Mouse (Mus musculus) lung, postnatal 36 days (tissue): ENCODE data around the gene Myh4.

ENCODE experiments used
- DNase-seq: peaks from one replicate; pipeline ENCODE4 v3.0.0; 2022; ENCODE audit warnings: mixed read lengths

Myh4 gene

DNA sequence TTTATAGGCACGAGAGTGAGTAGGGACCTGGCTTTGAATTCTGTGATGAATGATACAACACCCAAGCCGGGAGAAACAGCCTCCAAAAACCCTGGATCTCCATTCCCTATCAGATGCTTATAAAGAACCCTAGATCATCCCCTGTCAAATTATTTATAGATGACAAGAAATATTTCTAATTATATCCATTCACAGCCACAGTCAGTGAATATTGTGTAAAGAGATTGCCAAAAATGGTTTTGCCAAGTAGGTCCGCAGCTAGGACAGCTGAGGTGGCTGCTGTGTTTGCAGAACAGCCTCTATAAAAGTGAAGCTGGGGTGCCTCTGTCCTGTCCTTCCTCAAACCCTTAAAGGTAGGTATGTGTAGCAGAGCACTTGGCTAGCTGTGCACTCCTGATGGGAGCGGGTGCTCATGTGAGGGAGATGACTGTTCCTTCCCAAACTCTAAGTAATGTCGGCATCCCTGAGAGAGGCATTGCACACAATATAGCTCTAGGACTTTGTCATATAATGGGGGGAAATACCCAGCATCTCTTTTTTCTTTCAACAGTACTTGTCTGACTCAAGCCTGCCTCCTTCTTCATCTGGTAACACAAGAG, at the start of gene Myh4:
TSS of gene Myh4 (plus strand) at position 549 of the 599 bp plus-strand sequence.
- no peak for DNase-seq

DNA sequence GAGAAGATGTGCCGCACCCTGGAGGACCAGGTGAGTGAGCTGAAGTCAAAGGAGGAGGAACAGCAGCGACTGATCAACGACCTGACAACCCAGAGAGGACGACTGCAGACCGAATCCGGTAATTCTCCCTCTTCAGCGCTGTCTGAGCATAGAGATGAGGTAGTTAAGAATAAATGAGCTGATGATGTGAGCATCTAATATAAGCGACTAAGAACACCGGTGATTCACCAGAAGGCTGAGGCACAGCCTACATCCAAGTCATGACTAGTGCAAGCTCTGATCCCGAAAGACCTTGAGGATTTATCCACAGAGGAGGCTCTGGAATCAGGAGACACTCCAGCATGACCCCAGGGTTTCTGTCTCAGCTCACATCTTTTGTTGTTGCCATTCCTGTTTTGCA, 47.5 kb upstream of the Myh4 start:
- DNase-seq = no peak

DNA sequence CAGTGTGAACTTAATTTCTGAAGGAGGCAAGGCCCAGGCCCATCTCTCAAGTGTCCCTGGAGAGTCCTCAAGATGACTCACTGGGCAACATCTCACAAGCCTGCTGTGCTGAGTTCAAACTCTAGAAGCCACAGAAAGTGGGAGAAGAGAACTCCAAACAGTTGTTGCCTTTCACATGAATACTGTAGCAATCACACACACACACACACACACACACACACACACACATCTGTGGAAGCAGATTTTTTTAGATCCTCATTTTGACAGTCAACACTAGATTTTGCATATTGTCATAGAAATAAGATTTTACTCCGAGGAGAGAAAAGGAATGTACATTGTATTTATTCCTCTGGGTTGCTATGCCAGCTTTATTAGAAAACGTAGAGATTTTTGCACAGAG, 47.0 kb upstream of the Myh4 start:
- DNase-seq = no peak

DNA sequence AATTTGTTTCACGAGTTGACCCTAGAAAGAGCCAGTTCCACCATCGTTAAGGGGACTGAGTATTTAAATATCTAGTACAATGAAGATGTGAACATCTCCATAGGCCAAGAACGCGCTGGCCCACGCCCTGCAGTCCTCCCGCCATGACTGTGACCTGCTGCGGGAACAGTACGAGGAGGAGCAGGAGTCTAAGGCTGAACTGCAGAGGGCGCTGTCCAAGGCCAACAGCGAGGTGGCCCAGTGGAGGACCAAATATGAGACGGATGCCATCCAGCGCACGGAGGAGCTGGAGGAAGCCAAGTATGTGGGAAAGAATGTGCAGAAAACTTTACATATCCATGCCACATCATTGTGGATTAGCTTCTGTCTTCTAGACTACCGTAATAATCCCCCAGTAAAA, 46.3 kb upstream of the Myh4 start:
- DNase-seq = no peak

DNA sequence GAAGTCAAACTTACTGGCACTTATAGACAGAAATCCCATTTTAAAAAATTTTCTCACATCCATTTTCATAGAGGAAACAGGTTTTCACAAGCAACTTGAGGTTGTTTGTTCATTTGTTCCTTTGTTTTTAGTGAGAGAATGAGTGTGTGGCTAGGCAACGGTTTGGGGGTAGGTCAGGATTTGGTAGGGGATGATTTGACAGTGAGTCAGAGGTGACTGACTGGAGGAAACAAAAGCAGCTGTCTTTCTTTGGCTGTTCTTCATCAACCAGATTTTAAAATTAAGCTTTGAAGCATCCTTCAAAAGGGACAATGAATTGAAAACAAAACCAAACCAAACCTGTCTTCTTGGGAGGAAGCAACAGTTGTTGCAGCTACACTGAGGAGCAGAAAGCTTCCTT, 38.5 kb upstream of the Myh4 start:
- no peak for DNase-seq

DNA sequence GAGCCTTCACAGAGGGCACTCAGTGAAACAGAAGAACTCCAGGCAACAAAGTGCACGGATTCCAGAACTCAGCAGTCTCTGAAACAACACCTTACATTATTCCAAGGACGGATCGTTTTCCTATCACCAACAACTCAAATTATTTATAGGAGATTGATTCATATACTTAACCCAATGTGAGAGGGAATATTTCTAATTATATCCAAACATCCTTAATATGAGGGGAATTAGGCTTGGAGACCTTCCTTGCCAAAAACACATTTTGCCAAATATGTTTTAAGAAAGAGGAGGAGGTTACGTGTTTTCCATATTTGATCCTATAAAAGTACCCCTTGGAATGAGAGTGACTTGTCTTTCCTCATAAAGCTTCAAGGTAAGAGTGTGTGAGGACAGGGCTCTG, 38.1 kb upstream of the Myh4 start, which contains the start of gene Myh1:
TSS of gene Myh1 (plus strand) at position 301 of the 400 bp plus-strand sequence.
- DNase-seq = no peak

DNA sequence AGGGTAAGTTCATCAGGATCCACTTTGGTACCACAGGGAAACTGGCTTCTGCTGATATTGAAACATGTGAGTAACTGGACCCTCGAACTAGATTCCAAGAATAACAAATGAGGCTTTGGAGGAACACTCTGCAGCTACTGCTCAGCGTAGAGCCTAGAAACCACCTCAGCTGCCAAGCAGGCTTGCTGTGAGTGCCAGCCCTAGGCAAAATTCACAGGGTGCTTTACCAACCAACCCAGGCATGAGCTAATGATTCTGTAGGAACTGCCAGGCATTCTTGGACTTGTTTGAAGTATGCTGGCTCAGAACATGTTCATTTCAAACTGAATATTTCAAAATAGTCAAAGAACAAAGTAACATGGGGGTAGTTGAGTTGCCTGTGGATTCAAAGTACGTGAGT, 33.1 kb upstream of the Myh4 start:
- no peak for DNase-seq

DNA sequence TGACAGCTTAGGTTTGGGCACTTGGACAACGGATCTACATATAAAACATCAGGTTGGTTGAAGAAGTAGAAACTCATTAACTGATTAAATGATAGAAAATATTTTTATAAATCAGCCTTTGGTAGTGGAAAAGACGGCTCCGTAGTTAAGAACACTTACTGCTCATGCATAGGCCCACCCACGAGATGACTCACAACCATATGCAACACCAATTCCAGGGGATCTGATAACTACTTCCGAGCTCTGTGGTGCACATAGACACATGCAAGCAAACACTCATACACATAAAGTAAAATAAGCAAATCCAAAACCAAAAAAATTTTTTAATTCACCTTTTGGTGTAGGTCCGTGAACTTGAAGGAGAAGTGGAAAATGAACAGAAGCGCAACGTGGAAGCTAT, 16.0 kb upstream of the Myh4 start:
- DNase-seq = no peak

DNA sequence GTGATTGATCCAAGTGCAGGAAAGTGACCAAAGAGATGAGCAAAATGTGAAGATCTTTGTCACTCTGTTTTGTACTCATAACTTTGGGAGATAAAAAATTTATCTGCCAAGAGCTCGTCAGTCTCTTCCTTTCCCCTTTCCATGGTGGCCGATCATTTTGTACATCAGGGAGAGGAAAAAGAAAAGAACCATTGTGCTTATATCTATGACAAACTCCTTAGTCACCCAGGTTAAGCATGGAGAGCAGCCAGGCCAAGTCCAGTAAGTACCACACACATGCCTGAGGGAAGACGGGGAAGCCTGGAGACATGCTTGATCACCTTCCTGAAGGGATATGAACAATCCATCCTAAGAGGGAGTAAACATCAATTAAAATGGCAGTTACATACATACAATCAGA, 13.4 kb upstream of the Myh4 start:
- DNase-seq = no peak

DNA sequence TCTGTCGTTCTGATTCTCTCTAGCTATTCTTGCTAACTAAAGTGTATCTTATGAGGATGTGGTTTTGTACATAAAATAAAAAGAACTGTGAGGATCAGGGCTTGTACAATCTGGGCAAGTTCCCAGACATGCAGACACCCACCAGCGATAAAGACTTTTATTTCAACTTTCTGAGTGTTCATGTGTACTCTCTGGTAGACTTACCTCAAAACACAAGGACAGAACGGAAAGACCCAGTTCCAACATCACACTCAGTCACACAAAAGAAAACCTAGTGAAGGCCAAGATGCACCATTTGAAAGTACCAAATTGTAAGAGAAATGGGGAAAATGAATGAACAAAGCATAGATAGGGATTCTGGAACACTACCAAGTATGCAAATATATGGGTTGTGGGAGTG, 9.1 kb upstream of the Myh4 start:
- no peak for DNase-seq

DNA sequence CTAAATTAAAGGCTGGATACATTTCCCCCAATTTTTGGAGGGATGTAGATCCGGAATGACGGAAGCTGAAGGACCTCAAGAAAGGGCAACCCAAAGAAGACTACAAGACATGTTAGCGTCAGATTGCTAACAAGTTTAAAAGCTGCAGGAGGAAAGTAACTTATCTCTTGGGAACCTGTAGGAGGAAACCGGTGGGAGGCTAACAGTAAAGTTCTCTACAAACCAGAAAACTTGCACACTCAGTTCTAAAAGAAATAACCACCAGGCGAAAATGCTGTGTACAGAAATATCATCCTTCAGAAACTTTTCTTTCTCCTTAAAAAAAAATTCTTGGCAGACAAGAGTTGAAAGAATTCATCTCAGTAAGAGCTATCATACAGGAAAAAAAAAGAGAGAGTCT, 8.7 kb upstream of the Myh4 start:
- DNase-seq = no peak

DNA sequence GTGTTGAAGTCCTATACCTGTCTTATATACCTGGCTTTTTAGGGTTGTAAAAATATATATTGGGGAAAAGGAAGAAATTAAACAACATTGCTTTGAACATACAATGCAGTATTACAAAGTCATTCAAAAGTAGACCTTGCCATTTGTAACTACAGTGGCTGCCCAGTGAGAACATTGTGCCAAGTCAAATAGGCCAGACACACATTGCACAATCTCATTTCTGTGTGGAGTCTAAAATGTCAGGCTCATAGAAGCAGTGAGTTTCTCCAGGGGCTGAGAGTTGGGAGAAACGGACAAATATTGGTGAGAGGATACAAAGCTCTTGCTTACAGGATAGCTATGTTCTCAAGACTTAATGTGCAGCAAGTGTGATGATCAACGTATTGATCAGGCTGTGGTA, 7.9 kb upstream of the Myh4 start:
- DNase-seq = peak; percentile 79

DNA sequence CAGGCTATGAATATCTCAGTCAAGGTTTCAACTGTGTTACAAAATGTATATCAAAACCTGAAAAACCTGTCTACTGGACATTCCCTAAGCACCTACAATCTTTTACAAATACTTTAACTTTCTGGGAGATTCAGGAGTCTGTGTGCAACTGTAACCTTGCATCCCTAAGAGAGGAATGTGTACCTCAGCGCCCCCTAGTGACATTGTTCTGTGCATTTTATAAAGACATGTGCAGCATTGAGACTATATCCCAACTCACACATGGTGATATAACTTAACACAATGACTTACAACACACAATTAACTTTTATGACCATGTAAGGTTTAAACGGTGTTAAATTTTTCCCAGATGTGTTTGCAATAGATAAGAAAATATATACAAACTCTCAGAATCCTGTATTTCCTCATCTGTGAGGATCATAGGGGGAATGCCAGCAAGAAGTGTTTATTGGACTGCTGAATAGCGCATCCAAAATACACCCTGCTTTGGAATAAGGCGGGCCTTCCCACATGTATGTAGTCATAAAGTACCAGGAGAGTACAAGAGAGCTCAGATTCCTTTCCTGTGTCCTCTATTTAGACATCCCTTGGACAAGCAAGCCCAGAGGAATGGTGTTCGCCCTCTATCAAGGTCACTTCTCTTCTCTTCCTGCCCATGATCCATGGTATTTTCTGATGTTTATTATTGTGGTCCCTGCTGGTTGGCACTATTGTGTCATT, 2.0 kb upstream of the Myh4 start:
- peak; percentile 81 for DNase-seq

DNA sequence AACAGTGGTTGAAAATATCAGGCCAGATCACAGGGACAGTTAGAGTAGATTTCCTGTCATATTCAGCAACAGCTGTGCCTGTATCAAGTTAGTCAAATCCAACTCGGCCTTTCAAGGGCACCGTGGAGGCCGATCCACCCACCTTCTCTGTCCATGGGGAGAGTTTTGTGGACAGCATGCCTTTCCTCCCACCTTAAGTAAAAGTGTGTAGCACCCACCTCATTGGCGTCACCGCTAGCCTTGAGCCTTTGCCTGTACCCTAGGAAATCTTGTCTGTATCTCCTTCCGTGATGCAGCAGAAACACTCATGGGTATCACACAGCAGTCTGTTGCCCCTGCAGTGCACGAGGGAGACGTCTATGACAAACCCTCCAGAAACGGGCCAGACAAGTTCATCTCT, 1.0 kb upstream of the Myh4 start:
- no peak for DNase-seq

DNA sequence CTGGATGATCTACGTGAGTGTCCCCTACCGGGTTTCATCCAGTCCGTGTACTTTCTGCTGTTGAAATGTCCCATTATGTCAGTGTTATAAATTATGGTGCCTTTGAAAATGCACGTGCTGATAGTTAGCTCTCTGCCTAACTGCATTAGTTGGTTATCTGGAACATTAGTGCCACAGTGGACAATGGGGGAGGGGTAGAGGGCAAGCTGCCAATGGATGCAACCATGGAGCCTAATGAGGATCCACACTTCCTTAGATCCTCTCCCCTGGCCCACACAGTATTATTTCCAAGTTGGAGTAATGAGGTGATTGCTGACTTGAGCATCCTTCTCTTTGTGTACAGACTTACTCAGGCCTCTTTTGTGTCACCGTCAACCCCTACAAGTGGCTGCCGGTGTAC, 3.2 kb downstream of the Myh4 start:
- no peak for DNase-seq

DNA sequence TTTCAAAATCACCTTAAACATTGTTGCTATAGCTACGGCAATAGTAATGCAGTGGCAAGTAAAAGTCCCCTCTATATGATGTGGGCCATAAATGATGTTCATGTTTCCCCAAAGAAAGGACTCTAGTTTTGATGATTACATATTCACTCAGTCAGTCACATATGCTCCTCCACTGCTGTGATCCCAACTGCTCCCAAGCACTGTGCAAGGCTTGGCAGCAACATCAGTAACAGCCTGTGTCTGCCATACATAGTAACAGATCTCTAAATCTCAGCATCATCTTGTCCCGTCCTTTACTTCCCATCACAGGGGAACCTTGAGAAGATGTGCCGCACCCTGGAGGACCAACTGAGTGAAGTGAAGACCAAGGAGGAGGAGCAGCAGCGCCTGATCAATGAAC, 15.9 kb downstream of the Myh4 start:
- no peak for DNase-seq

DNA sequence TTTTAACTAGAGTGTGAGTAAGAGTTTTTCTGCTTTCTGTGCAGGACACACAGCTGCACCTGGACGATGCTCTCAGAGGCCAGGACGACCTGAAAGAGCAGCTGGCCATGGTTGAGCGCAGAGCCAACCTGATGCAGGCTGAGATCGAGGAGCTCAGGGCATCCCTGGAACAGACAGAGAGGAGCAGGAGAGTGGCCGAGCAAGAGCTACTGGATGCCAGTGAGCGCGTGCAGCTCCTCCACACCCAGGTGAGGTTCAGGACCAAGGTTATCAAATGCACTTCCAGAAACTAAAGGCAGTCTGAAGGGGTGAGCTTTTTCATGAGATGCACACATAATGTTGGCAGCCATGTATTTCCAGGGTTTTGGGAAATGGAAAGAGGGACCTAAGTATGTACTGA, 19.2 kb downstream of the Myh4 start:
- no peak for DNase-seq

DNA sequence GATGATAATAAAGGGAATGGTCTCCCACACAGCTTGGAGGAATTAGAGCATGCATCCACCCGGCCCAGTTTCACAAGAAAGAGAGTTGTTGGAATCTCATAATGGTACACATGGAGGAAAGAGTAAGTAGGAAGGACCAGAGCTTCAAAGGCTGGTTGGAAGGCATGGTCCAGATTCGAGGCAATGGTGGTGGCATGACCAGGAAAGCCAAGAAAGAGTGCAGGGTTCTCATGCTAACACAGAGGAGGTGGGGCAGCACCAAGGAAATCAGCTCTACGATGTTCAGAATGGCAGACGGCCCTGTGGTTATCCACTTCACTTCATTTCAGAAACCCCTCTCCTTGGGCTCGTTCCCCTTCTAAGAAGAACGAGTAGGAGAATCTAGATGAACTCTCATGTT, 23.1 kb downstream of the Myh4 start:
- DNase-seq = no peak

DNA sequence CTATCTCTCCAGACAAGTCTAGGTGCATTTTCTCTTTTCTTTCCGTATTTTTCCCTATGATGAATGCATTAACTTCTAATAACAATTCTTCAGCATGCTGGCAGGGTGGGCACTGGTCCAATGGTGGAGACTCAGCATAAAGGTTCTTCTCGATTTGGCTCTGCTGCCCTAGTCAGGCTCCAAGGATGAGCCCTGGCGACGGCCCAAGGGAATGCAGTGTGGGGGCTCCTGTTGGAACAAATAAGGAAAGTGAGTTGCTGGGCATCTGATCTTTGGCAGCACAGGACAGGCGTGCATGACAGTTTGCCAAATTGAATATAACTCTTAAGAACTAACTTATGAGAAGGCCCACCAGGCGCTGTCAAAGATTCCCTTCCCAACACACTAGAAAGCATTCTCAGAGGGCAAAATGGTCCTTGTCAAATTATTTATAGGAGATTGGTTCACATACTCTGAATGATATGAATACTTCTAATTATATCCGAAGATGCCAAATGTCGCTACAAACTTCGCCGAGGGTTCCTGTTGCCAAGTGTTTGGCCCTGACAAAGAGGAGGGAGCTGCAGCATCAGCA, 38.9 kb downstream of the Myh4 start, which contains the start of gene Myh8:
TSS of gene Myh8 (plus strand) at position 524 of the 574 bp plus-strand sequence.
- DNase-seq = no peak

DNA sequence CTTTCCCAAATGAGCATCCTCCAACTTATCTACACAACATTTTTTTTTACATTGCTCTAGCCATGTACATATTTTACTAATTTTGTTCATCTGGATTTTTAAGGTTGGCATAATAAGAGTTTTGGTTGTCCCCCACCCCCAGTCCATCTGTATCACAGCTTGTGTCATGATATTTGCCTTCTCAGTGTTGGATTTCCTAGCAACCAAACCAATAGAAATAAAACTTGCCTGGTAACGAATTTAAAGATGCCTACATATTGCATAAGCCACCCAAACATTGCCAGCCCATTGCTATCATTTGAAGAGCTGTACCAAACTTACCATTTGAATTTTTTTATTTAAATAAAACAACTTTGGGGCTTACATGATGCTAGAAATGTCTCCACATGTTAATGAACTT, 55.6 kb downstream of the Myh4 start:
- no peak for DNase-seq
